Mouse (Mus musculus): Measurements from ENCODE around the gene Cenpo. TPM values are rescaled to one million over a fixed set of nuclear protein-coding genes. Genes with fewer than 3 reads are reported as not detected.
A peak's percentile ranks its signal among the peaks of the same experiment; 100 is the strongest.

The Cenpo gene
- polyA plus RNA-seq, 1 experiment from 2014 or later = 15.4 TPM

DNA sequence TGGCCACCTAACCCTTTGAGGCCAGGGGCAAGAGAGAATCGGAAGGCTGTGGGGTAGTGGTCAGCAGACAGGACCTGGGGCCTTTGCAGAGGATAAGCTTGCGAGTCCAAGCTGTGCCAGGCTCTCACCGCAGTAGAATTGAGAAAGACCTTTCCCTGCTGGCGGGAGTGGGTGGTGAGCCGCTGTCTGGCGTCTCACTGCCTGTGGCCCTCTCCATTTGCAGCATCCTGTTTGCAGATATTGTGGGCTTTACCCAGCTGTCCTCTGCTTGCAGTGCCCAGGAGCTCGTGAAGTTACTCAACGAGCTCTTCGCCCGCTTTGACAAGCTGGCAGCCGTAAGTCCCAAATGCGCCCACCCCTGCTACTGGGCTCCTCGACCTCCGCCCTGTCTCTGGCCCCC lies 39.5 kb downstream of the Cenpo start:
- ATAC-seq (ENCODE audit: insufficient number of reproducible peaks, insufficient read depth, low FRiP score, low TSS enrichment, low read depth) = no peak
- Histone ChIP-seq H3K9ac (no peak overlapping the region), H3K27me3 (no peaks in the 10 kb centered on the region), H3K36me3 (peaks cover 60% of the 10 kb centered on the region), H3K4me3 (no peak overlapping the region), H3K4me1 (peaks cover 26% of the 10 kb centered on the region), H3K9me3 (no peaks in the 10 kb centered on the region), H3K4me2 (no peak overlapping the region), H3K27ac (no peak overlapping the region)
- WGBS = 94% methylated on average over 14 of the region's 14 CpGs

DNA sequence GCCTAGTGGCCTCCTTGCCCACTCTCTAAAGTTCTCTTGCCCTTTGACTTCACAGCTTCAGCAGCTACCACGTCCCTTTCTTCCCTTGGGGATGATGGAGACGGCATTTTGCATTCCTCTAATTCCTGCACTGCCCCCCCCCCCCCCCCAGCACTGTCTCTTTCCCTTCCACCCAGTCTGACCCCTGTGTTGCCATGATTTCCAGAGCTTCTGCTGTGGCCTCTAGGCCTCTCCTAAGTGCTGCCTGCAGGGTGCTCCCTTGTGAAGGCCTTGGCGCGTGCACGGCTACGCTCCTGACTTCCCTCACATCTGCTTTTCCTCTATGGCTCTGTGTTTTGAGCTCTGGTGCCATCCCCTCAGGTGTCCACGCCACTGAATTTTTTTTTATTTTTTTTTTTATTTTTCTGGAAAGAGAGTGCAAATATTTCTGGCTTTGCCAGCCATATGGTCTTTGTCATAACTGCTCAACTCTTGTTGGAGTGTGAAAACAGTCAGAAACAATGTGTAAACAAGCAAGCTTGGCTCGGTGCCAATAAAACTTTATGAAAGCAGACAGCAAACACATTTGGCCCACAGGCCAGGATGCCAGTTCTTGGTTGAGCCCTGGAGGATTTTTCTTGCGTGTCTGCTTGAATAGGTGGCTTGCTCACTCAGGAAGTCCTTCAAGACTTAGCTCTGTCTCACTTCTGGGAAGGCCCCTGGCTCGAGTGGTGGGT lies 40.9 kb downstream of the Cenpo start:
- WGBS = 33% methylated on average over 10 of the region's 10 CpGs
- no peak for ATAC-seq (ENCODE audit: insufficient number of reproducible peaks, insufficient read depth, low FRiP score, low TSS enrichment, low read depth)

DNA sequence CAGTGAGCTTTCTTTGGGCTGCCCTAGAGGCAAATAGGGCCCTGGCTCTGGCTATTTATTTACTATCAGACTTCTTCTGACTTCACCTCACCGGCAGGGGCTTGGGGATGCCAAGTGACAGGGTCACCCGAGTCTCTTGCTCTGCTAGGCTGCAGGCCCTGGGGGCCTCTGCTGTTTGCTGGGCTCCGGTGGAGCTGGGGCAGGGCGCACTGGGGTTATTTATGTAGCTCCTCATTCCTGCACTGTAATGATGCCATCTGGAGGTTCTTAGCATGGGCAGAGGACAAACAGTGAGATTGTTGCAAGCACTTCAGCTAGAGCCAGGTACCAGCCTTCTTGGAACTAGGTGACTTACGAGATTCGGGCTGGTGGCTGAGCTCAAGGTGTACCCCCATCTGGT lies 41.6 kb downstream of the Cenpo start:
- 46% methylated on average over 6 of the region's 6 CpGs for WGBS
- H3K4me1 ChIP-seq = peaks cover 37% of the 10 kb centered on the region
- H3K9me3 ChIP-seq = no peaks in the 10 kb centered on the region
- no peak overlapping the region for H3K4me3 ChIP-seq
- ATAC-seq (ENCODE audit: insufficient number of reproducible peaks, insufficient read depth, low FRiP score, low TSS enrichment, low read depth) = no peak
- H3K4me2 ChIP-seq = no peak overlapping the region
- no peaks in the 10 kb centered on the region for H3K27me3 ChIP-seq
- H3K27ac ChIP-seq = peak overlapping the region; percentile 55
- peaks cover 41% of the 10 kb centered on the region for H3K36me3 ChIP-seq
- no peak overlapping the region for H3K9ac ChIP-seq

More for the DNA sequence above, 40.9 kb downstream of the Cenpo start:
- H3K4me2 ChIP-seq = no peak overlapping the region
- H3K27me3 ChIP-seq = no peaks in the 10 kb centered on the region
- H3K9me3 ChIP-seq = no peaks in the 10 kb centered on the region
- H3K4me1 ChIP-seq = peaks cover 36% of the 10 kb centered on the region
- H3K36me3 ChIP-seq = peaks cover 46% of the 10 kb centered on the region
- peak overlapping the region; percentile 55 for H3K27ac ChIP-seq
- no peak overlapping the region for H3K4me3 ChIP-seq
- H3K9ac ChIP-seq = no peak overlapping the region

DNA sequence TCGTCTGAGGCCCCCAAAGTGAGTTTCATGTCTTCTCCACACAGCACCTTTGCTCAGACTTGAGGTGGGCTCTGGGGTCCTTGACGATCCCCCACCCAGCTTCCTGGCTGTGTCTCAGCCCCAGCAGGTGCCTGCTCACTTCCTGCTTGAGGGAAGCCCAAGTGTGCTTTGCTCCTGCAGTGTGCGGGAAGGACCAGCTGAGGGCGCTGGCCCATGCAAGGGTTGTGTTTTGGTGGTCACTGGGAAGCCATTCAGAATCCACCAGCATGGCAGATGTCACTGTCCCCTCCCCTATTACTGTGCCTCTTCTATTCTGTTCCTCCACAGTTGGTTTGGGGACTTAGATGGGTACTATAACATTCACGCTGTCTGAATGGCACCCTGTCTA lies 45.0 kb downstream of the Cenpo start:
- H3K27ac ChIP-seq = no peak overlapping the region
- no peaks in the 10 kb centered on the region for H3K27me3 ChIP-seq
- peaks cover 14% of the 10 kb centered on the region for H3K36me3 ChIP-seq
- H3K4me3 ChIP-seq = no peak overlapping the region
- H3K4me2 ChIP-seq = no peak overlapping the region
- no peaks in the 10 kb centered on the region for H3K9me3 ChIP-seq
- peaks cover 36% of the 10 kb centered on the region for H3K4me1 ChIP-seq
- H3K9ac ChIP-seq = no peak overlapping the region
- 43% methylated on average over 5 of the region's 5 CpGs for WGBS
- no peak for ATAC-seq (ENCODE audit: insufficient number of reproducible peaks, insufficient read depth, low FRiP score, low TSS enrichment, low read depth)

DNA sequence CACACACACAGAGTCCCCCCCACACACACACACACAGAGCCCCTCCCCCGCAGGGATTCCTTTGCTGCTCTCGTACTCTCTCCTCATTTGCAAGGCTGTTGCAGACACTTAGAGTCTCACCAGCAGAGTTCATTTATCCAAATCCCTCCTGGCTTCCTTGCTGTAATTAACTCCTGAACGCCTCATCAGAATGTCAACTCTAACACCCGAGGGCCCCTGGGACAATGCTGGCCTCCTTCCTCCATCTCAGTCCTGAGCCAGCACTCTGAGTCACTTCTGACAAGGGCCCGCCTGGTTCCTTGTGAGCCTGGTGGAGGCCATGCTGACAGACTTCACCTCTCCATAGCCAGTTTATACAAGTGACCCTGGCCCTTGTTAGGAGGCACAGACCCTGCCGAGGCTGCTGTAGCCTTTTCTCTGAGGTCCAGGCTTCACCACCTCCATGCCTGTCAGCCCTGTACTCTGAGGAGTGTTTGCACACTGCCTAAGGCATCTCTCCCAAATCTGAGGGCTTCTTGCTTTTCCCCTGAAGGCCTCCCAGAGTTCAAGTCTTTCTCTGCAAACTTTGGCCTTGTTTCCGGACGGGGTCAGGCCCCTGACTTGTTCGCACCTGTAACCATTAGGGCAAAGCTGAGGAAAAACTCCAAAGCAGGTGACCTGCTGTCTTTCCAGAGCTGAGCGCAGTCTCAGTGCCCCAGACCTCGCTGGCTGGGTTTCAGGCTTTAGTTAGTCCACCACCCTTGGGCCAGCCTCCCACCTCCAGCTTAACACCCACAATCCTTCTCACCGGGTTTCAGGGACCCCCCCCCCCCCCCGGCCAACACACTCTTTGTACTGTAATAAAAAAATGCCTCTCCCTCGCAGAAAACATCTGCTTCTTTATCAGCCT lies 45.7 kb downstream of the Cenpo start:
- WGBS = 27% methylated on average over 14 of the region's 14 CpGs
- peaks cover 30% of the 10 kb centered on the region for H3K4me1 ChIP-seq
- peaks cover 11% of the 10 kb centered on the region; the same call in 1 of the 2 replicates for H3K36me3 ChIP-seq
- H3K9ac ChIP-seq = no peak overlapping the region
- ATAC-seq (ENCODE audit: insufficient number of reproducible peaks, insufficient read depth, low FRiP score, low TSS enrichment, low read depth) = no peak
- no peak overlapping the region for H3K4me3 ChIP-seq
- no peak overlapping the region for H3K4me2 ChIP-seq
- peak overlapping the region; percentile 75 for H3K27ac ChIP-seq
- H3K9me3 ChIP-seq = no peaks in the 10 kb centered on the region
- H3K27me3 ChIP-seq = no peaks in the 10 kb centered on the region

DNA sequence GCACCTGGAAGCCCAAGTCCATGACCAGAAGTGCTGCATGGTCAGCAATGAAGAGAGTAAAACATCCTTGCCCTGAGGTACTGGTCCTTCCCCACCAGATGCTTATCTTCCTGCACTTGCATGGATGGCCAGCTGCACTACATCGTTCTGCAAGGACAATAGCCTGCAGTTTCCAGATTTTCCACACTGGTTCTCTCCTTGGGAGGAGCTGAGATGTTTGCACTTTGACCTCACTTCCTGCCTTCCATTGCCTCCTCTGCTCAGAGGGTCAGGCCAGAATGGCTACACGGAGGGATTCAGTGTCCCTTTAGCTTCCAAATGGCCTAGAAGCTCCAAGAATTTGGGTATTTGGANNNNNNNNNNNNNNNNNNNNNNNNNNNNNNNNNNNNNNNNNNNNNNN lies 49.4 kb downstream of the Cenpo start:
- Histone ChIP-seq H3K9ac (no peak overlapping the region), H3K4me2 (no peak overlapping the region), H3K4me3 (no peak overlapping the region), H3K36me3 (peaks cover 6% of the 10 kb centered on the region; the same call in 1 of the 2 replicates), H3K27me3 (no peaks in the 10 kb centered on the region), H3K27ac (no peak overlapping the region), H3K4me1 (peaks cover 12% of the 10 kb centered on the region), H3K9me3 (no peaks in the 10 kb centered on the region)
- 25% methylated on average over 2 of the region's 2 CpGs for WGBS
- no peak for ATAC-seq (ENCODE audit: insufficient number of reproducible peaks, insufficient read depth, low FRiP score, low TSS enrichment, low read depth)

DNA sequence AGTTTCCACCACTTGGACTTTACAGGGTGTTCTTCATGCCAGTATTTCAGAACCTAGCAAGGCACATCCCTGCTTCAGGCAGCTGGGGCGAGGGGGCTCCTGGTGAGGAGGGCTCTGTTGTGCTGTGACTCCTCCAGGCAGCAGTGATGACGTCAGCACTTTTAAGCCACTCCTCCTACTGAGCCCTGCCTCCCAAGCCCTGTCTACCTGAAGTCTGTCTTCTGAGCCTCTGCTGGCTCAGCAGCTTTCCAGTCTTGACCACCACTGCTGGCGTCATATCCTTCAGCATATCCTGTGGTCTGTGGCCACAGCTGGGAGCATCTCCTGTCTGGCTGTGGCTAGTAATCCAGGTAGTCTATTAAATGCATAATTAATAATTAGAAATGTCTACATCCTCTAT lies 53.6 kb downstream of the Cenpo start:
- H3K4me2 ChIP-seq = no peak overlapping the region
- ATAC-seq (ENCODE audit: insufficient number of reproducible peaks, insufficient read depth, low FRiP score, low TSS enrichment, low read depth) = no peak
- H3K27me3 ChIP-seq = no peaks in the 10 kb centered on the region
- no peak overlapping the region for H3K4me3 ChIP-seq
- peaks cover 15% of the 10 kb centered on the region for H3K4me1 ChIP-seq
- peaks cover 20% of the 10 kb centered on the region; the same call in 1 of the 2 replicates for H3K36me3 ChIP-seq
- no peak overlapping the region for H3K9ac ChIP-seq
- WGBS = 57% methylated on average over 3 of the region's 3 CpGs
- no peak overlapping the region for H3K27ac ChIP-seq
- no peaks in the 10 kb centered on the region for H3K9me3 ChIP-seq

DNA sequence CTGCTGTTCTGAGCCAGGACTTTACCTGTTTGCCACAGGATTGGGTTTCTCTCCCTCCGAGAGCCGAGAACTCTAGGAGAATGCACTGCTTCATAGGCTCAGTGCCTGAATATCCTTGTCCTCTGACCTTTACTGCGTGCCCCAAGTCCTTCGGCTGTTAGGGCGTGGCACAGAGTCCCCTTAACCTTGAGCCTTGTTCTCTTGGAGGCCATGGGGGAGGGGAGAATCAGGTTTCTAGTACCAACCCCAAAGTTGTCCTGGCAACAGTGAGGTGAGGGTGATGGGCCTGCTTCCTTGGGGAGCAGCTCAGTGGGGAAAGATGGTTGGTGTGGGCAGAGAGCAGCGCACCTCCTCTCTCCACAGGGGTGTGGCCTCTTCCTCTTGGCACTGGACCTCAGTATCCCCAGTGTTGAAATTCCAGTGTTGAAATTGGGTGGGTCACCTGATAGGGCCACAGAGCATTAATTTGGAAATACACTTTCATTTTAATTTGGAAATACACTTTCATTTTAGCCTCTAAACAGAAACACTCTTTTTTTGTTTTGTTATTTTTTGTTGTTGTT lies 54.3 kb downstream of the Cenpo start:
- no peak overlapping the region for H3K9ac ChIP-seq
- no peak for ATAC-seq (ENCODE audit: insufficient number of reproducible peaks, insufficient read depth, low FRiP score, low TSS enrichment, low read depth)
- whole genome bisulfite sequencing = 74% methylated on average over 6 of the region's 6 CpGs
- no peak overlapping the region for H3K4me2 ChIP-seq
- H3K36me3 ChIP-seq = peaks cover 24% of the 10 kb centered on the region; the same call in 1 of the 2 replicates
- no peak overlapping the region for H3K4me3 ChIP-seq
- H3K9me3 ChIP-seq = no peaks in the 10 kb centered on the region
- no peaks in the 10 kb centered on the region for H3K27me3 ChIP-seq
- H3K27ac ChIP-seq = no peak overlapping the region
- H3K4me1 ChIP-seq = peaks cover 15% of the 10 kb centered on the region

DNA sequence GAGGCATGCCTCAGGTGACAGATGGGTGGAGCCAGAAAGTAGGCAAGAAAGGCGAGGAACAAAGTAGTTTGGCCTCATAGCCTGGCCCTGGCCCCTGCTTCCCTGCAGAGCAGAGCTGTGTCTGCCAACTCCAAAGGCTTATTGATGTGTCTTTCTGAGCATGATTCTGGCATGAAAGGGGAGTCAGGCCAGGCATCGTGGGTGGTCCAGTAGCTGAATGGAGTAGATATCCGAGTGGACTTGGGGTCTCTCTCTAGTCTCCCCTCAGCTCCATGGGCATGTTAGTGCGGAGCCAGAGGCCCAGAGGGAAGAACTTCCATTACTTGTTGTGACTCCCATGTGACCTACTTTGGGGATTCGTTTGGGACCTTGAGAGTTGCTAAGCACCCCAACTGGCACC lies 55.3 kb downstream of the Cenpo start:
- ATAC-seq (ENCODE audit: insufficient number of reproducible peaks, insufficient read depth, low FRiP score, low TSS enrichment, low read depth) = no peak
- 52% methylated on average over 5 of the region's 5 CpGs for WGBS

DNA sequence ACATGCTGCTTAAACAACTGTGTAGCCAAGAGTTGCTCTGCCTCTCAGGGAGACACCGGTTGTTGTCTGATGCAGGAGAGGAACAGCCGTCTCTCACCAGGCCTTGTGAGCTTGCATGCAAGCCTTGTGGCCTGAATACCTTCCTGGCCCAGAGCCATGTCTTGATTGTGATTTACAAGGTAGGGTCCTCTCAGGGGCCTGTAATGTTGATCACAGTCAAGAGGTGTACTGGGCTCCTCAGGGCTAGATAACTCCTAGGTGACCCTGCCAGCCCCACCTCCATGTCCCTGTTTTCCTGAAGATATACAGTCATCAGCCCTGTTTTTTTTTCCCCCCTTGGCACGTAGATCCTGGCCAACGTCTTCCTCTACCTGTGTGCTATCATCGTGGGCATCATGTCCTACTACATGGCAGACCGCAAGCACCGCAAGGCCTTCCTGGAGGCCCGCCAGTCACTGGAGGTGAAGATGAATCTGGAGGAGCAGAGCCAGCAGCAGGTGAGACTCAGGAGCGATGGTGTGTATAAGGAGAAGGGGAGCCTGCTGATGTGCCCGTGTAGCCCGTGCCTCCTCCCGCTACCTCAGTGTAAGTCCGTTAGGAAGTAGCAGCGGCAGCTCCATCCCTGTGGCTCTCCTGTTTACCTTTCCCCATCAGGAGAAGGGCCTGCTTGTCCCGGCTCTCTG lies 60.8 kb downstream of the Cenpo start:
- no peak overlapping the region for H3K27ac ChIP-seq

More for the DNA sequence above, 55.3 kb downstream of the Cenpo start:
- Histone ChIP-seq H3K4me2 (no peak overlapping the region), H3K36me3 (peaks cover 28% of the 10 kb centered on the region; the same call in 1 of the 2 replicates), H3K4me3 (no peak overlapping the region), H3K4me1 (peaks cover 15% of the 10 kb centered on the region), H3K27me3 (no peaks in the 10 kb centered on the region), H3K9me3 (no peaks in the 10 kb centered on the region), H3K9ac (no peak overlapping the region), H3K27ac (no peak overlapping the region)

DNA sequence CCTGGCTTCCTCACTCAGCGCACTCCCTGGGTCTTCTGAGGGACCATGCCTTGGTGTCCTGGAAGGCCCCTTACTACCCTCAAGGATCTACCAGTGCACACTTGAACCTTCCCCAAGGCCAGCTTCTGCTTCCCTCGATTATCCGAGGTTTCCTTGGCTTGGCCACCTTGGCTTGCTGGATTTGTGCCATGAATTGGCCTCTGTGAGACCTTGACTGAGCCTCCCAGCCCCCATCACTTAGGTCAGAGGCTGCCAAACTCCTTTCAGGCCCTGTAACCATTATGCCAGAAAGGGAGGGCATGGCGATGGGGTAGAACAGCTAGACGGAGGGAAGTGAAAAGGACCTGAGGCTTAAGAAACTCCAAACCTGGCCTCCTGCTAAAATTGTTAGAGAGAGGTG lies 64.5 kb downstream of the Cenpo start:
- no peaks in the 10 kb centered on the region for H3K9me3 ChIP-seq

More for the DNA sequence above, 60.8 kb downstream of the Cenpo start:
- 87% methylated on average over 15 of the region's 15 CpGs for WGBS
- Histone ChIP-seq H3K36me3 (peaks cover 24% of the 10 kb centered on the region; the same call in 1 of the 2 replicates), H3K9ac (no peak overlapping the region), H3K4me3 (no peak overlapping the region), H3K4me1 (peaks cover 9% of the 10 kb centered on the region), H3K4me2 (no peak overlapping the region), H3K9me3 (no peaks in the 10 kb centered on the region), H3K27me3 (no peaks in the 10 kb centered on the region)
- no peak for ATAC-seq (ENCODE audit: insufficient number of reproducible peaks, insufficient read depth, low FRiP score, low TSS enrichment, low read depth)

More for the DNA sequence above, 64.5 kb downstream of the Cenpo start:
- Histone ChIP-seq H3K27ac (no peak overlapping the region), H3K4me2 (no peak overlapping the region), H3K27me3 (no peaks in the 10 kb centered on the region), H3K9ac (no peak overlapping the region), H3K4me1 (peaks cover 9% of the 10 kb centered on the region), H3K36me3 (peaks cover 10% of the 10 kb centered on the region; the same call in 1 of the 2 replicates), H3K4me3 (no peak overlapping the region)
- WGBS = 83% methylated on average over 5 of the region's 5 CpGs
- no peak for ATAC-seq (ENCODE audit: insufficient number of reproducible peaks, insufficient read depth, low FRiP score, low TSS enrichment, low read depth)
